Mouse (Mus musculus) heart, adult 2 months (tissue): ENCODE measurements around the gene Ipmk. TPM values are rescaled to one million over a fixed set of nuclear protein-coding genes. Genes with fewer than 3 reads are reported as not detected.
A peak's percentile ranks its signal among the peaks of the same experiment; 100 is the strongest.

Experiments
- DNase-seq, 2 experiments: peaks; one replicate each; pipeline ENCODE4 v3.0.0; 2021
- H3K27ac ChIP-seq: fragments of 200-600 bp; 2 replicates; pipeline ENCODE4 v1.8.1; 2022
- H3K27me3 ChIP-seq: fragments of 200-500 bp; 2 replicates; pipeline ENCODE4 v1.6.1; 2012; ENCODE audit warnings: mild to moderate bottlenecking, low read length, inconsistent platforms, mixed read lengths; ENCODE audit not compliant: control insufficient read depth, insufficient read depth
- H3K36me3 ChIP-seq: fragments of 200-500 bp; 2 replicates; pipeline ENCODE4 v1.6.1; 2012; ENCODE audit warnings: low read length, inconsistent platforms; ENCODE audit not compliant: control insufficient read depth, insufficient read depth
- H3K4me1 ChIP-seq: fragments of 200-500 bp; 2 replicates; pipeline ENCODE4 v1.6.1; 2011; ENCODE audit warnings: low read length; ENCODE audit not compliant: control insufficient read depth, insufficient read depth
- H3K4me3 ChIP-seq: fragments of 200-600 bp; 2 replicates; pipeline ENCODE4 v1.8.1; 2022
- H3K79me2 ChIP-seq: fragments of 200-500 bp; replicated peaks from 2 replicates; pipeline ENCODE4 v1.6.1; 2012; ENCODE audit warnings: mild to moderate bottlenecking, inconsistent platforms, low read length, moderate library complexity, mixed read lengths; ENCODE audit not compliant: control insufficient read depth, insufficient read depth
- H3K9ac ChIP-seq: fragments of 200-500 bp; 2 replicates; pipeline ENCODE4 v1.6.1; 2012; ENCODE audit warnings: low read depth, mild to moderate bottlenecking, control low read depth, inconsistent platforms, low read length, mixed read lengths
- CTCF ChIP-seq: fragments of 200-600 bp; IDR thresholded peaks from 2 replicates; pipeline ENCODE4 v1.8.1; 2022; ENCODE audit warnings: antibody characterized with exemption, mild to moderate bottlenecking, moderate library complexity
- EP300 ChIP-seq: fragments of 200-500 bp; IDR thresholded peaks from 2 replicates; pipeline ENCODE4 v1.6.1; 2011; ENCODE audit warnings: low read depth, low read length, control low read depth; ENCODE audit not compliant: insufficient read depth
- POLR2A ChIP-seq: fragments of 200-500 bp; IDR thresholded peaks from 2 replicates; pipeline ENCODE4 v1.6.1; 2011; ENCODE audit warnings: mild to moderate bottlenecking, low read depth, low read length, control low read depth; ENCODE audit not compliant: insufficient read depth
- WGBS: fragments of 180-500 bp; shearing (Covaris S2); methylation state at CpG from one replicate; pipeline ENCODE4 v1.1.7; 2018; 5-methylcytosine and 5-hydroxymethylcytosine counted together
- intact Hi-C: fragments of 180-260 bp; cut with DNase I; formaldehyde crosslinking; loops from one replicate; pipeline ENCODE4 v1.15.1; 2025
- long read RNA-seq: library from polyadenylated mRNA; stranded (forward); transcript quantifications from one replicate; pipeline ENCODE4 v2.0.0, GENCODE M21; 2021
- polyA plus RNA-seq: library from polyadenylated mRNA; depleted of rRNA; stranded (reverse); fragments of >200 nt; gene quantifications from 2 replicates; pipeline ENCODE4 v1.2.3, GENCODE M21; 2012; rRNA removed
- total RNA-seq, 2 experiments: library from RNA; stranded (reverse); gene quantifications; 2 replicates each; pipeline ENCODE4 v1.2.3; 2021

Ipmk gene
- total RNA-seq (10 to 100 TPM; 12.6 to 17.9 TPM), polyA plus RNA-seq (5.0 and 8.5 TPM in 2 replicates)
- long read RNA-seq, full-length matches to known transcripts, result 8 of 10 reads
- long read RNA-seq, partial matches to known transcripts, result 1 of 10 reads
- long read RNA-seq, other reads (novel, unspliced or antisense), result 1 of 10 reads

DNA sequence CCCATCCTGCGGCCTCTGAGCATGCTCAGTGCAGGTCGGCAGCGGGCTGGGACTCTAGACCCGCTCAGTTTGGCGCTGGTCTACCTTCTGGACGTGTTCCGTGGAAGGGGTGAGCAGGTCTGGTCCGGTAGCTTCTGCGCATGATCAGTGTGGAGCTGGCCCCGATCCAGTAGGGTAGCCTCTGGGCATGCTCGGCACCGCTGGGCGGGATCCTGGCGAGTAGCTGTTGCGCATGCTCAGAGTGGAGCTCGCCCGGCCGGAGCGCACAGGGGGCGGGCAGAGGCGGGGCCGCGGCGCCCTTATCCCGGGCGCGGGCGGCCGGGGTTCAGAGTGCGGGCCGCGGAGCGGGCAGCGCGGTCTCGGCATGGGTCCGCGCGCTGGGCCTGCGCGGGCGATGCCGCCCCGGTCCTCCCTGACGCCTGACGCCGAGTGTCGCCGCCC lies at the start of gene Ipmk:
Gene Ipmk (plus strand): TSS at position 255 of the 441 bp plus-strand sequence.
- Histone ChIP-seq H3K4me1 (peaks cover 6% of the 10 kb centered on the region), H3K9ac (peak within 1 kb of the TSS; percentile 96), H3K27ac (peak within 1 kb of the TSS; percentile 94), H3K4me3 (peak within 1 kb of the TSS; percentile 96), H3K36me3 (no peaks in the 10 kb centered on the region), H3K79me2 (peaks cover 3% of the 10 kb centered on the region; the same call in 1 of the 2 replicates), H3K27me3 (no peaks in the 10 kb centered on the region)
- peak; percentile 99 to 100 for DNase-seq
- under 1% methylated on average over 49 of the region's 49 CpGs for WGBS
- TF ChIP-seq EP300 (0 out of 2 replicates have a peak, but pooled peaks have one; percentile 32), CTCF (no peak), POLR2A (peak; percentile 75)
- intact Hi-C loops, result loop anchor here (5.0 kb wide), 2 partner anchors 60 to 110 kb away; partner anchors contain the start of genes Tfam and Ube2d1

- no peak for DNase-seq
- Histone ChIP-seq H3K9ac (no peak overlapping the region), H3K4me3 (no peak overlapping the region), H3K4me1 (no peaks in the 10 kb centered on the region), H3K27ac (no peak overlapping the region), H3K36me3 (no peaks in the 10 kb centered on the region), H3K27me3 (no peaks in the 10 kb centered on the region), H3K79me2 (no peaks in the 10 kb centered on the region)
- WGBS, result 56% methylated on average over 16 of the region's 16 CpGs
- intact Hi-C loops, result no loop called here
- TF ChIP-seq CTCF (no peak), EP300 (no peak), POLR2A (no peak)
Observed at GRCm38 (mm10) chr10:71300161-71300560, 47.4 kb upstream of the Ipmk start.

DNA sequence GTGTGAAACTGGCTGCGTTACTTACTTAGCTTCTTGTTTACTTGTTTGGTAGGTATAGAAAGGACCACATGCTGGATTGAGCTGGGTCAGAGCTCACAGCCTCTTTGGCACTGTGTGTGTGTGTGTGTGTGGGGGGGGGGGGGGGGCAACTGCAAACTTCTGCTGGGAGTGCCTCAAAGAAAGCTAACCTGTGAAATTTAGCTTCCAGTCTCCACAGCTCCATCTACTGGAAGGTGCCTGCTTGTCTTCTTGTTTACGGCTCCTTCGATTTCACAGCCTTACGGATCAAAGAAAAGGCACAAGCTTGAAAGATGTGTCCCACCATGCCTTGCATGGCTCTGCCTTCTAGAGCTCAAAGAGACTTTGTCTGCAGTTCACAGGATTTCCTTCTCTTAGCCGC lies 45.1 kb upstream of the Ipmk start:
- no peaks in the 10 kb centered on the region for H3K79me2 ChIP-seq
- TF ChIP-seq CTCF, result peak; percentile 52
- no peak for TF ChIP-seq POLR2A
- H3K4me1 ChIP-seq, result no peaks in the 10 kb centered on the region
- H3K27me3 ChIP-seq, result 0 out of 2 replicates have a peak, but pooled peaks cover 2% of the 10 kb centered on the region
- WGBS, result 22% methylated on average over 5 of the region's 5 CpGs
- no peak overlapping the region for H3K4me3 ChIP-seq
- H3K36me3 ChIP-seq, result no peaks in the 10 kb centered on the region
- 0 out of 2 replicates have a peak overlapping the region, but pooled peaks have one; percentile 14 for H3K9ac ChIP-seq
- intact Hi-C loops, result no loop called here
- DNase-seq, result no peak
- H3K27ac ChIP-seq, result no peak overlapping the region

DNA sequence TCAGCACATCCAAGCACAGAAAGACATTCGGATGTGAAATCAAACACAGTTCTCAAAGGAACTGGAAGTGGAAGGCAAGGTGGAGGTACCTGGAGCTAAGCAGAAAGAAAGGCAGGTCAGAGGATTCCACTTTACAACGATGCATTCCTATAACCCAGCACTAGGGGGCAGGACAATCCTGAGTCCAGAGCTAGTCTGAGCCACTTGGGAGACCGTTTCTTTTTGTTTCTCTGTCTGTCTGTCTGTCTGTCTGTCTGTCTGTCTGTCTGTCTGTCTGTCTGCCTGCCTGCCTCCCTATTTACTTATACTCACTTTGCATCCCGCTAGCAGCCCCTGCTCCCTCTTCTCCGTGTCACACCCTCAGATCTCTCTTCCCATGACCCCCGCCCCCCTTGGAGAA lies 41.4 kb upstream of the Ipmk start:
- H3K4me3 ChIP-seq, result no peak overlapping the region
- no peaks in the 10 kb centered on the region for H3K79me2 ChIP-seq
- intact Hi-C loops, result no loop called here
- WGBS, result 6% methylated on average over 6 of the region's 6 CpGs
- H3K4me1 ChIP-seq, result no peaks in the 10 kb centered on the region
- H3K27ac ChIP-seq, result no peak overlapping the region
- no peak for DNase-seq
- no peaks in the 10 kb centered on the region for H3K36me3 ChIP-seq
- 0 out of 2 replicates have a peak, but pooled peaks cover 2% of the 10 kb centered on the region for H3K27me3 ChIP-seq
- TF ChIP-seq POLR2A, result no peak
- peak; percentile 74 for TF ChIP-seq CTCF
- TF ChIP-seq EP300, result no peak
- no peak overlapping the region for H3K9ac ChIP-seq

DNA sequence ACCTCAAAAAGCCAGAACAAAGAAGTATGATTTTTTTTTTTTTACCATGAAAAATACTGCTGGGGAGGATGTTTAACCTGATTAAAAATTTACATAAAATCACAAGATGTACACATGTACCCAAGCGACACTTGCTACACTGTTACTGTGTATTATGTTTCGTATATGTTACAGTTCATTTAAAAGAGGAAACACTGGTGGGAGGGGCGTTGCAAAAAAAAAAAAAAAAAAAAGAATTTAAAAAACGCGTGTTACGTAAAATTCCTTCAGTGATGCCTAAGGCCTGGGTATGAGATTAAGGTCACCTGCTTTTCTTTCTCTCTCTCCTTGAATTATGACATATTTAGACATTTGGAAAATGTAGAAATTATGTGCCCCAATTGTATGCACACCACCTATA lies 40.8 kb upstream of the Ipmk start:
- H3K36me3 ChIP-seq, result no peaks in the 10 kb centered on the region
- H3K4me1 ChIP-seq, result no peaks in the 10 kb centered on the region
- no peak for DNase-seq
- no peak overlapping the region for H3K27ac ChIP-seq
- 0 out of 2 replicates have a peak, but pooled peaks cover 2% of the 10 kb centered on the region for H3K27me3 ChIP-seq
- intact Hi-C loops, result no loop called here
- TF ChIP-seq EP300, result no peak
- no peak for TF ChIP-seq POLR2A
- no peak for TF ChIP-seq CTCF
- WGBS, result 58% methylated on average over 6 of the region's 6 CpGs
- no peaks in the 10 kb centered on the region for H3K79me2 ChIP-seq
- H3K9ac ChIP-seq, result no peak overlapping the region
- H3K4me3 ChIP-seq, result no peak overlapping the region

GRCm38 (mm10) chr10:71308199-71308598 lies 39.4 kb upstream of the Ipmk start:
- Histone ChIP-seq H3K36me3 (no peaks in the 10 kb centered on the region), H3K4me1 (no peaks in the 10 kb centered on the region), H3K27ac (no peak overlapping the region), H3K9ac (no peak overlapping the region), H3K4me3 (no peak overlapping the region), H3K27me3 (0 out of 2 replicates have a peak, but pooled peaks cover 2% of the 10 kb centered on the region), H3K79me2 (no peaks in the 10 kb centered on the region)
- intact Hi-C loops, result no loop called here
- TF ChIP-seq POLR2A, result no peak
- TF ChIP-seq CTCF, result no peak
- TF ChIP-seq EP300, result no peak
- DNase-seq, result no peak
- WGBS, result 81% methylated on average over 5 of the region's 5 CpGs
